ENCODE assay signal across 11 mouse cellular contexts in genomic region chr19:43943076-43943475, GRCm38 (mm10). TPM values are rescaled to one million over a fixed set of nuclear protein-coding genes. Genes with fewer than 3 reads are reported as not detected.
"Had no signal": no experiment of that assay in that cellular context is flagged by ENCODE, and none has a peak within 500 bp of the region (broad histone marks: within the 10 kb centered on the region; RNA-seq: fewer than 3 reads in every experiment).

No protein-coding gene starts in this region.

- ATAC-seq: intestine, embryonic 16.5 days had no signal

- H3K9me3 ChIP-seq: limb, embryonic 13.5 days; midbrain, embryonic 12.5 days; stomach, embryonic 15.5 days had no signal

- H3K9ac ChIP-seq: limb, embryonic 13.5 days; liver, embryonic 14.5 days; midbrain, embryonic 12.5 days; stomach, embryonic 15.5 days had no signal

- DNase-seq: lung, adult 18-20 months; right cerebral cortex, postnatal 14 days; thymus, adult 2 months; thymus, postnatal 25 days had no signal

- H3K4me2 ChIP-seq: limb, embryonic 13.5 days; midbrain, embryonic 12.5 days; stomach, embryonic 15.5 days had no signal

- H3K27me3 ChIP-seq: limb, embryonic 13.5 days; stomach, embryonic 15.5 days had no signal

- H3K4me3 ChIP-seq: layer of hippocampus, adult 2 months; limb, embryonic 13.5 days; midbrain, embryonic 12.5 days; stomach, embryonic 15.5 days had no signal

- H3K36me3 ChIP-seq: limb, embryonic 13.5 days; midbrain, embryonic 12.5 days; stomach, embryonic 15.5 days had no signal

- H3K27ac ChIP-seq: layer of hippocampus, adult 2 months; limb, embryonic 13.5 days; liver, embryonic 14.5 days; midbrain, embryonic 12.5 days; stomach, embryonic 15.5 days had no signal

RNA-seq across cellular contexts. Expression of gene Cpn1, which starts 43.3 kb away (rescaled TPM):
- total RNA-seq: megakaryocyte-erythroid progenitor cell, adult 5-6 weeks had no signal
